Mouse (Mus musculus): ENCODE results near the gene Gse1.

GRCm38 (mm10) chr8:120425199-120425941 is 197.1 kb downstream of the Gse1 start:
- TF ChIP-seq POU5F1 (IDR thresholded peaks at IDR 0.05; ENCODE audit: borderline replicate concordance, low read length) (no peak), CTCF (conservative IDR thresholded peaks at IDR 0.05; ENCODE audit: low read length) (no peak)

Measured in E14TG2a.4 (cell line).